Mouse (Mus musculus) hindbrain, embryonic 14.5 days (tissue): Measurements from ENCODE around the gene Gm10518. TPM values are rescaled to one million over a fixed set of nuclear protein-coding genes. Genes with fewer than 3 reads are reported as not detected.

ENCODE experiments used
- ATAC-seq: fragments of 200-750 bp; cut with Nextera tagmentation; 2 replicates; pipeline ENCODE4 v1.8.0; 2017; ENCODE audit warnings: moderate number of reproducible peaks, mild to moderate bottlenecking, moderate TSS enrichment, moderate library complexity; ENCODE audit not compliant: low FRiP score
- DNase-seq: peaks from one replicate; pipeline ENCODE4 v3.0.0-alpha.2; 2015; ENCODE audit warnings: low spot score
- H3K27ac ChIP-seq: fragments of 300-500 bp; sonication (generic); 2 replicates; pipeline ENCODE4 v1.5.1; 2014; ENCODE audit warnings: mild to moderate bottlenecking, moderate library complexity
- H3K27me3 ChIP-seq: fragments of 300-500 bp; sonication (generic); 2 replicates; pipeline ENCODE4 v1.6.1; 2014; ENCODE audit warnings: mild to moderate bottlenecking, low read length, mixed read lengths; ENCODE audit not compliant: control insufficient read depth, insufficient read depth
- H3K36me3 ChIP-seq: fragments of 300-500 bp; sonication (generic); replicated peaks from 2 replicates; pipeline ENCODE4 v1.6.1; 2014; ENCODE audit not compliant: control insufficient read depth, insufficient read depth
- H3K4me1 ChIP-seq: fragments of 300-500 bp; sonication (generic); replicated peaks from 2 replicates; pipeline ENCODE4 v1.6.1; 2014; ENCODE audit warnings: antibody characterized with exemption, low read length, mixed read lengths; ENCODE audit not compliant: control insufficient read depth, insufficient read depth
- H3K4me2 ChIP-seq: fragments of 300-500 bp; sonication (generic); replicated peaks from 2 replicates; pipeline ENCODE4 v1.6.1; 2014; ENCODE audit warnings: mild to moderate bottlenecking, moderate library complexity
- H3K4me3 ChIP-seq: fragments of 300-500 bp; sonication (generic); replicated peaks from 2 replicates; pipeline ENCODE4 v1.5.1; 2014; ENCODE audit warnings: mild to moderate bottlenecking, low read length
- H3K9ac ChIP-seq: fragments of 300-500 bp; sonication (generic); 2 replicates; pipeline ENCODE4 v1.6.1; 2014
- H3K9me3 ChIP-seq: fragments of 300-500 bp; sonication (generic); 2 replicates; pipeline ENCODE4 v1.6.1; 2016; ENCODE audit warnings: low read length; ENCODE audit not compliant: control insufficient read depth
- WGBS: fragments of 180-500 bp; shearing (Covaris S2); extraction: QIAGEN DNeasy Blood & Tissue Kit; methylation state at CpG from one replicate; pipeline ENCODE4 v1.1.7; 2014; 5-methylcytosine and 5-hydroxymethylcytosine counted together
- polyA plus RNA-seq: library from polyadenylated mRNA; unstranded; fragments of >200 nt; fragmentation: Nextera tagmentation; extraction: Ambion mirVana; gene quantifications from 2 replicates; pipeline ENCODE4 v1.2.1, GENCODE M21; 2014

The Gm10518 gene
- 0.27 TPM in 1 of 2 replicates, not detected in the other for polyA plus RNA-seq

- ATAC-seq = peak; percentile 80
- DNase-seq = peak; percentile 44
Observed at GRCm38 (mm10) chr1:179802610-179803512, at the start of gene Gm10518. TSS of gene Gm10518 (plus strand) at chr1:179803376.

GRCm38 (mm10) chr1:179756477-179756876, 46.7 kb upstream of the Gm10518 start:
- H3K27me3 ChIP-seq = no peaks in the 10 kb centered on the region
- no peak overlapping the region for H3K9ac ChIP-seq
- no peak overlapping the region for H3K4me3 ChIP-seq
- DNase-seq (no peak), ATAC-seq (no peak)
- H3K4me2 ChIP-seq = no peak overlapping the region
- H3K36me3 ChIP-seq = peaks cover 89% of the 10 kb centered on the region
- H3K9me3 ChIP-seq = no peaks in the 10 kb centered on the region
- H3K4me1 ChIP-seq = no peaks in the 10 kb centered on the region
- no peak overlapping the region for H3K27ac ChIP-seq

More at GRCm38 (mm10) chr1:179802610-179803512, at the start of gene Gm10518:
- peak within 1 kb of the TSS; percentile 93 for H3K9ac ChIP-seq
- H3K27me3 ChIP-seq = no peaks in the 10 kb centered on the region
- H3K4me2 ChIP-seq = peak within 1 kb of the TSS; percentile 69
- WGBS = under 1% methylated on average over 61 of the region's 94 CpGs
- H3K4me1 ChIP-seq = peaks cover 15% of the 10 kb centered on the region
- H3K27ac ChIP-seq = peak within 1 kb of the TSS; percentile 92
- H3K36me3 ChIP-seq = peaks cover 12% of the 10 kb centered on the region
- peak within 1 kb of the TSS; percentile 91 for H3K4me3 ChIP-seq
- no peaks in the 10 kb centered on the region for H3K9me3 ChIP-seq

GRCm38 (mm10) chr1:179760086-179760485, 43.1 kb upstream of the Gm10518 start:
- H3K4me1 ChIP-seq = no peaks in the 10 kb centered on the region
- no peak for DNase-seq
- no peaks in the 10 kb centered on the region for H3K27me3 ChIP-seq
- no peaks in the 10 kb centered on the region for H3K9me3 ChIP-seq
- no peak overlapping the region for H3K27ac ChIP-seq
- no peak overlapping the region for H3K9ac ChIP-seq
- 95% methylated on average over 5 of the region's 5 CpGs for WGBS
- peaks cover 91% of the 10 kb centered on the region for H3K36me3 ChIP-seq
- no peak overlapping the region for H3K4me3 ChIP-seq
- H3K4me2 ChIP-seq = no peak overlapping the region
- ATAC-seq = no peak

GRCm38 (mm10) chr1:179760553-179760952, 42.6 kb upstream of the Gm10518 start:
- Histone ChIP-seq H3K9ac (no peak overlapping the region), H3K4me3 (no peak overlapping the region), H3K36me3 (peaks cover 92% of the 10 kb centered on the region), H3K27me3 (no peaks in the 10 kb centered on the region), H3K27ac (no peak overlapping the region), H3K4me2 (no peak overlapping the region), H3K4me1 (no peaks in the 10 kb centered on the region), H3K9me3 (no peaks in the 10 kb centered on the region)
- ATAC-seq (no peak), DNase-seq (no peak)
- WGBS = 90% methylated on average over 4 of the region's 4 CpGs

- 95% methylated on average over 8 of the region's 8 CpGs for WGBS
- Histone ChIP-seq H3K9me3 (no peaks in the 10 kb centered on the region), H3K4me1 (no peaks in the 10 kb centered on the region), H3K36me3 (peaks cover 94% of the 10 kb centered on the region), H3K4me3 (no peak overlapping the region), H3K4me2 (no peak overlapping the region), H3K27ac (no peak overlapping the region), H3K27me3 (no peaks in the 10 kb centered on the region), H3K9ac (no peak overlapping the region)
- ATAC-seq (no peak), DNase-seq (no peak)
Observed at GRCm38 (mm10) chr1:179776831-179777230, 26.3 kb upstream of the Gm10518 start.

GRCm38 (mm10) chr1:179784098-179784497, 19.1 kb upstream of the Gm10518 start:
- DNase-seq = no peak
- Histone ChIP-seq H3K4me1 (no peaks in the 10 kb centered on the region), H3K36me3 (peaks cover 96% of the 10 kb centered on the region), H3K4me3 (no peak overlapping the region), H3K9ac (no peak overlapping the region), H3K4me2 (no peak overlapping the region), H3K9me3 (no peaks in the 10 kb centered on the region), H3K27me3 (no peaks in the 10 kb centered on the region), H3K27ac (no peak overlapping the region)
- WGBS = 90% methylated on average over 4 of the region's 4 CpGs
- ATAC-seq = no peak

GRCm38 (mm10) chr1:179785502-179785901, 17.7 kb upstream of the Gm10518 start:
- Histone ChIP-seq H3K27ac (no peak overlapping the region), H3K9ac (no peak overlapping the region), H3K4me1 (no peaks in the 10 kb centered on the region), H3K4me3 (no peak overlapping the region), H3K36me3 (peaks cover 96% of the 10 kb centered on the region), H3K4me2 (no peak overlapping the region), H3K27me3 (no peaks in the 10 kb centered on the region), H3K9me3 (no peaks in the 10 kb centered on the region)
- WGBS = 96% methylated on average over 5 of the region's 5 CpGs
- ATAC-seq (no peak), DNase-seq (no peak)

- H3K9me3 ChIP-seq = no peaks in the 10 kb centered on the region
- ATAC-seq = no peak
- no peak overlapping the region for H3K27ac ChIP-seq
- H3K36me3 ChIP-seq = peaks cover 93% of the 10 kb centered on the region
- no peak overlapping the region for H3K9ac ChIP-seq
- DNase-seq = no peak
- no peaks in the 10 kb centered on the region for H3K27me3 ChIP-seq
- no peak overlapping the region for H3K4me2 ChIP-seq
- WGBS = 87% methylated on average over 4 of the region's 4 CpGs
- no peak overlapping the region for H3K4me3 ChIP-seq
- no peaks in the 10 kb centered on the region for H3K4me1 ChIP-seq
Observed at GRCm38 (mm10) chr1:179787281-179787680, 15.9 kb upstream of the Gm10518 start.

GRCm38 (mm10) chr1:179798794-179799193, 4.4 kb upstream of the Gm10518 start:
- no peaks in the 10 kb centered on the region for H3K9me3 ChIP-seq
- H3K36me3 ChIP-seq = peaks cover 48% of the 10 kb centered on the region
- no peak overlapping the region for H3K9ac ChIP-seq
- no peaks in the 10 kb centered on the region for H3K27me3 ChIP-seq
- peaks cover 15% of the 10 kb centered on the region for H3K4me1 ChIP-seq
- H3K4me3 ChIP-seq = no peak overlapping the region
- H3K27ac ChIP-seq = no peak overlapping the region
- ATAC-seq (no peak), DNase-seq (no peak)
- H3K4me2 ChIP-seq = no peak overlapping the region
